Mouse (Mus musculus): ENCODE data around the gene Robo4.

GRCm38 (mm10) chr9:37407850-37408502 is 6.3 kb downstream of the Robo4 start:
- no peak; the same call in 1 of the 2 replicates for TF ChIP-seq CTCF (conservative IDR thresholded peaks at IDR 0.05; ENCODE audit: insufficient read depth, insufficient read length, low read depth, low read length)
- TF ChIP-seq POLR2A (IDR thresholded peaks at IDR 0.05; ENCODE audit: low read depth, low read length), result no peak

Data from kidney, adult 2 months (tissue).